Comparison of ENCODE assay signal across 8 mouse cellular contexts in the genomic region with DNA sequence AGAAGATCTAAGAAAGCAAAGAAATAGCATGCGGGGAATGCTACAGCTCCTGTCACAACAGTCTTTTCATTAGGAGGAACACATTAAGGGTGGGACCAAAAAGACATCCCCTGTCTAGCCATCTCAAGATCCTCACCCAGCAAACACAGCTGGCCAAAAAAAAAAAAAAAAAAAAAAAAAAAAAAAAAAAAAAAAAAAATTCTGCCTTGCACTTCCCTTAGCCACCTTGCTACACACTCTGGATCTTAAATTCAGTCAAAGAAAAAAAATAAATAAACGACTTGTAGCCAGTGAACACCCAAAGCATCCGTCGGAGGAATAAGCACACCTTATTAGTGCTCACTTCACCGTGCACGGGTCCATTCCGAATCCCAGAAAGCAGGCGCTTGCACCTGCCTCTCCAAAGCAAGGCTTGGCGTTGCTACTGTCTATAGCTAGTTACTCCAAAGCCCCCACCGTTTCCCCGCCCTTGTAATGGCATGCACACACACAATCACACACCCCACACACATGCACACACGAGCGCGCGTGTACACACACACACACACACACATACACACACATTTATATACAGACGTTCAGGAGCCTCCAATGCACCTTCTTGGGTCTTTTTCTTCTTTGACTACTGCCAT.
DNase-seq lines count a peak whose midpoint lies in the region; ATAC-seq lines count a peak whose summit lies in the region.

No protein-coding gene starts in this region.

- peaks cover 10% of the 10 kb centered on the region; the same call in 1 of the 2 replicates for H3K27me3 ChIP-seq in limb, embryonic 13.5 days
- H3K27me3 ChIP-seq in stomach, embryonic 15.5 days (replicated peaks): no peaks in the 10 kb centered on the region

- H3K4me1 ChIP-seq in limb, embryonic 13.5 days: peaks cover 19% of the 10 kb centered on the region
- H3K4me1 ChIP-seq in stomach, embryonic 15.5 days: peaks cover 12% of the 10 kb centered on the region; the same call in 1 of the 2 replicates

- peak overlapping the region; percentile 36 for H3K4me3 ChIP-seq in limb, embryonic 13.5 days
- H3K4me3 ChIP-seq in stomach, embryonic 15.5 days (replicated peaks): peak overlapping the region; percentile 27

- ATAC-seq in limb, embryonic 13.5 days (ENCODE audit: low FRiP score, low read depth): no peak
- ATAC-seq in stomach, embryonic 15.5 days (ENCODE audit: insufficient read depth, low FRiP score, low read depth): no peak

- no peaks in the 10 kb centered on the region for H3K36me3 ChIP-seq in limb, embryonic 13.5 days
- no peaks in the 10 kb centered on the region for H3K36me3 ChIP-seq in stomach, embryonic 15.5 days

- H3K9me3 ChIP-seq in limb, embryonic 13.5 days: no peaks in the 10 kb centered on the region
- no peaks in the 10 kb centered on the region for H3K9me3 ChIP-seq in stomach, embryonic 15.5 days

- WGBS in limb, embryonic 13.5 days: 20% methylated on average over 16 of the region's 16 CpGs
- WGBS in stomach, embryonic 15.5 days: 16% methylated on average over 16 of the region's 16 CpGs

- H3K27ac ChIP-seq in limb, embryonic 13.5 days: no peak overlapping the region
- no peak overlapping the region for H3K27ac ChIP-seq in stomach, embryonic 15.5 days

- DNase-seq in embryo, embryonic 11 days: peak; percentile 40
- no peak for DNase-seq in embryo, embryonic 9.5 days (ENCODE audit: extremely low spot score)
- peak; percentile 39 to 57 for DNase-seq in right cerebral cortex, adult 2 months (ENCODE audit: low spot score in 2 of 2)
- DNase-seq in right cerebral cortex, adult 18-20 months: no peak
- no peak for DNase-seq in thymus, postnatal 36 days
- no peak for DNase-seq in thymus, postnatal 0 days (ENCODE audit: low spot score)

- H3K4me2 ChIP-seq in limb, embryonic 13.5 days (replicated peaks): peak overlapping the region; percentile 69
- H3K4me2 ChIP-seq in stomach, embryonic 15.5 days: peak overlapping the region; percentile 67

- no peak overlapping the region for H3K9ac ChIP-seq in limb, embryonic 13.5 days
- H3K9ac ChIP-seq in stomach, embryonic 15.5 days: no peak overlapping the region

Comparison
In these comparisons a context has a peak if more than half of its experiments do, and no peak if none do; other contexts are left out.
1. DNase-seq: peak in embryo, embryonic 11 days (single experiment) and right cerebral cortex, adult 2 months (2 of 2); none in embryo, embryonic 9.5 days (single experiment), right cerebral cortex, adult 18-20 months (single experiment), thymus, postnatal 36 days (0 of 2) and thymus, postnatal 0 days (single experiment).